ENCODE assay signal across 18 mouse cellular contexts in the genomic region with DNA sequence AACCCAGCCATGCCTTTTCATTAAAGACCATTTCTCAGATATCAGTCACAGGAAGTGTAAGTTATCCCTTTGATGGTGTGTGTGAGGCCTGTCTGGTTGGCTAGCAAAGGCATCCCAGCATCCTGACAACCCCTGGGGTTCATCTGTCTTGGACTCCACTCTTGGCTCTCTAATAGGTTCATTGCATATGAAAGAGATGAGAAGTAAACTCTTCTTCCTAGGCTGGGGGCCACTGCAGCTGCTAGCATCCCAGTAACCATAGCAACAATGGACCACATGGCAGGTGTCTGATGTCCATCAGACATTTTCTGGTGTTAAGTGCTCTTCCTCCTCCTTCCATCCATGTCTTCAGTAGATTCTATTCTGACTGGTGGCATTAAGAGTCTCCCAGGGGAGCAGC. TPM values are rescaled to one million over a fixed set of nuclear protein-coding genes. Genes with fewer than 3 reads are reported as not detected.
DNase-seq lines count a peak whose midpoint lies in the region; ATAC-seq and TF ChIP-seq lines count a peak whose summit lies in the region.
"Had no signal": no experiment of that assay in that cellular context is flagged by ENCODE, and none has a peak within 500 bp of the region (broad histone marks: within the 10 kb centered on the region; RNA-seq: fewer than 3 reads in every experiment).

No protein-coding gene starts in this region.

- peaks cover 40% of the 10 kb centered on the region for H3K4me1 ChIP-seq in hindbrain, embryonic 14.5 days (replicated peaks; ENCODE audit: control insufficient read depth, insufficient read depth, low read length)
- H3K4me1 ChIP-seq in midbrain, postnatal 0 days (ENCODE audit: insufficient read depth, low read length), result peaks cover 17% of the 10 kb centered on the region; the same call in 1 of the 2 replicates

- no peak overlapping the region for H3K9ac ChIP-seq in hindbrain, embryonic 14.5 days
- no peak overlapping the region for H3K9ac ChIP-seq in midbrain, postnatal 0 days (replicated peaks; ENCODE audit: low read length, poor library complexity, severe bottlenecking)
- H3K9ac ChIP-seq: embryonic facial prominence, embryonic 15.5 days had no signal

- no peak overlapping the region for H3K27ac ChIP-seq in hindbrain, embryonic 14.5 days
- peak overlapping the region; percentile 43; the same call in 1 of the 2 replicates for H3K27ac ChIP-seq in midbrain, postnatal 0 days (ENCODE audit: low read depth, low read length)
- H3K27ac ChIP-seq: embryonic facial prominence, embryonic 15.5 days had no signal

- intact Hi-C loops in left cerebral cortex, postnatal 4 days (cut with DNase I), result no loop called here
- intact Hi-C loops in left cerebral cortex, postnatal 36 days (cut with DNase I), result loop anchor here (5.0 kb wide), 1 partner anchor 135 kb away; the partner anchor contains the start of gene Prdm11

- 0 out of 2 replicates have a peak, but pooled peaks cover 5% of the 10 kb centered on the region for H3K27me3 ChIP-seq in hindbrain, embryonic 14.5 days (ENCODE audit: control insufficient read depth, insufficient read depth, low read length)
- H3K27me3 ChIP-seq in midbrain, postnatal 0 days (ENCODE audit: insufficient read depth, low read length), result no peaks in the 10 kb centered on the region

- H3K4me3 ChIP-seq in hindbrain, embryonic 14.5 days (replicated peaks; ENCODE audit: low read length), result no peak overlapping the region
- H3K4me3 ChIP-seq in midbrain, postnatal 0 days (ENCODE audit: low read depth, low read length), result no peak overlapping the region
- H3K4me3 ChIP-seq: embryonic facial prominence, embryonic 15.5 days had no signal

- no peak overlapping the region for H3K4me2 ChIP-seq in hindbrain, embryonic 14.5 days (replicated peaks)
- no peak overlapping the region for H3K4me2 ChIP-seq in midbrain, postnatal 0 days (ENCODE audit: low read depth, low read length, poor library complexity, severe bottlenecking)
- H3K4me2 ChIP-seq: embryonic facial prominence, embryonic 15.5 days had no signal

- DNase-seq in embryo, embryonic 10.5 days (ENCODE audit: low spot score), result peak; percentile 31
- DNase-seq in embryo, embryonic 9.5 days (ENCODE audit: extremely low spot score), result no peak
- DNase-seq in left cerebral cortex, postnatal 4 days, result peak; percentile 22
- DNase-seq in left cerebral cortex, postnatal 36 days (ENCODE audit: low spot score in 2 of 2), result no peak
- DNase-seq in hindbrain, embryonic 14.5 days (ENCODE audit: low spot score), result peak; percentile 41
- DNase-seq in midbrain, postnatal 0 days (ENCODE audit: low spot score), result no peak
- DNase-seq in ovary, adult 18-20 months (ENCODE audit: low spot score), result no peak
- DNase-seq in cerebellum, adult 9-11 months, result no peak
- DNase-seq: adrenal gland, postnatal 36 days; cerebellum, adult 2 months; kidney, adult 8-10 months; kidney, postnatal 14 days; liver; thymus, adult 2 months had no signal

- no peaks in the 10 kb centered on the region for H3K36me3 ChIP-seq in hindbrain, embryonic 14.5 days (replicated peaks; ENCODE audit: control insufficient read depth, insufficient read depth)
- H3K36me3 ChIP-seq in midbrain, postnatal 0 days (ENCODE audit: insufficient read depth, low read length), result no peaks in the 10 kb centered on the region
- H3K36me3 ChIP-seq: embryonic facial prominence, embryonic 15.5 days had no signal

- TF ChIP-seq CTCF in midbrain, postnatal 0 days (IDR thresholded peaks at IDR 0.05), result no peak

- no peak; the same call in 1 of the 2 replicates for ATAC-seq in hindbrain, embryonic 14.5 days (ENCODE audit: low FRiP score)
- no peak; the same call in 1 of the 2 replicates for ATAC-seq in midbrain, postnatal 0 days (ENCODE audit: low FRiP score)
- ATAC-seq: lung, postnatal 0 days had no signal

- H3K9me3 ChIP-seq in hindbrain, embryonic 14.5 days (ENCODE audit: control insufficient read depth, low read length), result no peaks in the 10 kb centered on the region
- H3K9me3 ChIP-seq in midbrain, postnatal 0 days (ENCODE audit: low read length), result no peaks in the 10 kb centered on the region
- H3K9me3 ChIP-seq: embryonic facial prominence, embryonic 15.5 days had no signal

RNA-seq across cellular contexts. Expression of gene Syt13, which starts 2.6 kb away (rescaled TPM):
- total RNA-seq in left cerebral cortex, postnatal 4 days (2021), result 10 to 100 TPM; 24.3 to 31.7 TPM
- total RNA-seq in left cerebral cortex, postnatal 36 days (2021), result 100 to 1,000 TPM; 174 to 218 TPM
- polyA plus RNA-seq in hindbrain, embryonic 14.5 days (2014; fragmentation: Nextera tagmentation; extraction: Ambion mirVana), result 29.7 and 39.8 TPM in 2 replicates
- total RNA-seq in midbrain, postnatal 0 days (2014; rRNA removed), result 188 and 190 TPM in 2 replicates
- polyA plus RNA-seq in midbrain, postnatal 0 days (2015; fragmentation: Nextera tagmentation; extraction: Ambion mirVana), result 106 and 107 TPM in 2 replicates
- total RNA-seq: megakaryocyte progenitor cell, adult 5-6 weeks; MEL had no signal

Comparison
In these comparisons a context has a peak if more than half of its experiments do, and no peak if none do; other contexts are left out.
1. DNase-seq: peak in embryo, embryonic 10.5 days (single experiment), left cerebral cortex, postnatal 4 days (single experiment) and hindbrain, embryonic 14.5 days (single experiment); none in embryo, embryonic 9.5 days (single experiment), left cerebral cortex, postnatal 36 days (0 of 2), midbrain, postnatal 0 days (single experiment), ovary, adult 18-20 months (single experiment) and cerebellum, adult 9-11 months (single experiment).